Mouse (Mus musculus): ENCODE data around the gene Rin3. TPM values are rescaled to one million over a fixed set of nuclear protein-coding genes. Genes with fewer than 3 reads are reported as not detected.
A peak's percentile ranks its signal among the peaks of the same experiment; 100 is the strongest.

Gene Rin3
- total and polyA plus RNA-seq, 2 experiments from 2014 or later, result 1.9 to 3.3 TPM

GRCm38 (mm10) chr12:102369488-102370235, 86.8 kb downstream of the Rin3 start:
- H3K4me2 ChIP-seq (ENCODE audit: low read depth), result no peak overlapping the region
- H3K9ac ChIP-seq, result no peak overlapping the region
- WGBS, result 81% methylated on average over 22 of the region's 22 CpGs
- no peaks in the 10 kb centered on the region for H3K36me3 ChIP-seq (ENCODE audit: insufficient read depth)
- H3K4me1 ChIP-seq (ENCODE audit: insufficient read depth), result no peaks in the 10 kb centered on the region
- ATAC-seq (no peak), DNase-seq (no peak)
- no peaks in the 10 kb centered on the region for H3K27me3 ChIP-seq (ENCODE audit: insufficient read depth, low read length)
- H3K27ac ChIP-seq (ENCODE audit: low read depth, low read length), result no peak overlapping the region
- TF ChIP-seq CTCF (IDR thresholded peaks at IDR 0.05; ENCODE audit: low read depth), result no peak
- no peaks in the 10 kb centered on the region for H3K9me3 ChIP-seq (ENCODE audit: low read length)
- H3K4me3 ChIP-seq (ENCODE audit: low read depth, low read length), result no peak overlapping the region

GRCm38 (mm10) chr12:102370931-102371500, 88.2 kb downstream of the Rin3 start:
- WGBS, result 92% methylated on average over 4 of the region's 4 CpGs
- H3K9me3 ChIP-seq (ENCODE audit: low read length), result no peaks in the 10 kb centered on the region
- no peaks in the 10 kb centered on the region for H3K27me3 ChIP-seq (ENCODE audit: insufficient read depth, low read length)
- H3K4me1 ChIP-seq (ENCODE audit: insufficient read depth), result no peaks in the 10 kb centered on the region
- no peak for ATAC-seq
- H3K9ac ChIP-seq, result no peak overlapping the region
- no peak overlapping the region for H3K4me2 ChIP-seq (ENCODE audit: low read depth)
- DNase-seq, result no peak
- TF ChIP-seq CTCF (IDR thresholded peaks at IDR 0.05; ENCODE audit: low read depth), result no peak
- H3K36me3 ChIP-seq (ENCODE audit: insufficient read depth), result no peaks in the 10 kb centered on the region
- no peak overlapping the region for H3K27ac ChIP-seq (ENCODE audit: low read depth, low read length)
- no peak overlapping the region for H3K4me3 ChIP-seq (ENCODE audit: low read depth, low read length)

DNA sequence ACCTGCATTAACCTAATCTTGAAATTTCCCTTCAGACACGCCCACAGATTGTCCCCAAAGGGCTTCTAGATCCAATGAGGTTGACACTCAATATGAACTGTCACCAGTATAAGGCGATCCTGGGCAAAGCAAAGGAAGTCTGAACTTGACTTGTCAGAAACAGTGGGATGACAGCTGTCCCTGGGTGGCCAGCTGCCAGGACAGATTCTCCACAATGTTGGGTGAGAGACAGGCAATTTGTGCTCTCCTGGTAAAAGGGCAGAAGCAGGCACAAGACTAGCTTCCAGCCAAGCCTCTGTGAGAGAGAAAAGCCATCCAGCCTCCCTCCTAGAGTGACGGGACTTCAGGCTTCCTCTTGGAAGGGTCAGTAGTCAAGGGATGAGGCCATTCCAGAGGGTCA, 89.5 kb downstream of the Rin3 start:
- no peak for TF ChIP-seq CTCF (IDR thresholded peaks at IDR 0.05; ENCODE audit: low read depth)
- Histone ChIP-seq H3K4me3 (ENCODE audit: low read depth, low read length) (no peak overlapping the region), H3K27ac (ENCODE audit: low read depth, low read length) (no peak overlapping the region), H3K9ac (no peak overlapping the region), H3K27me3 (ENCODE audit: insufficient read depth, low read length) (no peaks in the 10 kb centered on the region), H3K9me3 (ENCODE audit: low read length) (no peaks in the 10 kb centered on the region), H3K4me2 (ENCODE audit: low read depth) (no peak overlapping the region), H3K4me1 (ENCODE audit: insufficient read depth) (no peaks in the 10 kb centered on the region), H3K36me3 (ENCODE audit: insufficient read depth) (no peaks in the 10 kb centered on the region)
- DNase-seq (no peak), ATAC-seq (no peak)
- 72% methylated on average over 3 of the region's 3 CpGs for WGBS

GRCm38 (mm10) chr12:102382180-102382579, 99.3 kb downstream of the Rin3 start:
- Histone ChIP-seq H3K9ac (no peak overlapping the region), H3K36me3 (ENCODE audit: insufficient read depth) (no peaks in the 10 kb centered on the region), H3K27me3 (ENCODE audit: insufficient read depth, low read length) (no peaks in the 10 kb centered on the region), H3K9me3 (ENCODE audit: low read length) (no peaks in the 10 kb centered on the region), H3K27ac (ENCODE audit: low read depth, low read length) (no peak overlapping the region), H3K4me1 (ENCODE audit: insufficient read depth) (no peaks in the 10 kb centered on the region), H3K4me3 (ENCODE audit: low read depth, low read length) (no peak overlapping the region), H3K4me2 (ENCODE audit: low read depth) (no peak overlapping the region)
- TF ChIP-seq CTCF (IDR thresholded peaks at IDR 0.05; ENCODE audit: low read depth), result no peak
- WGBS, result 86% methylated on average over 8 of the region's 8 CpGs
- no peak for ATAC-seq
- DNase-seq, result no peak

GRCm38 (mm10) chr12:102383288-102383687, 100.4 kb downstream of the Rin3 start:
- Histone ChIP-seq H3K4me2 (ENCODE audit: low read depth) (no peak overlapping the region), H3K9me3 (ENCODE audit: low read length) (no peaks in the 10 kb centered on the region), H3K27ac (ENCODE audit: low read depth, low read length) (no peak overlapping the region), H3K4me1 (ENCODE audit: insufficient read depth) (no peaks in the 10 kb centered on the region), H3K4me3 (ENCODE audit: low read depth, low read length) (no peak overlapping the region), H3K9ac (no peak overlapping the region), H3K27me3 (ENCODE audit: insufficient read depth, low read length) (no peaks in the 10 kb centered on the region), H3K36me3 (ENCODE audit: insufficient read depth) (no peaks in the 10 kb centered on the region)
- 89% methylated on average over 9 of the region's 9 CpGs for WGBS
- DNase-seq (no peak), ATAC-seq (no peak)
- TF ChIP-seq CTCF (IDR thresholded peaks at IDR 0.05; ENCODE audit: low read depth), result no peak

DNA sequence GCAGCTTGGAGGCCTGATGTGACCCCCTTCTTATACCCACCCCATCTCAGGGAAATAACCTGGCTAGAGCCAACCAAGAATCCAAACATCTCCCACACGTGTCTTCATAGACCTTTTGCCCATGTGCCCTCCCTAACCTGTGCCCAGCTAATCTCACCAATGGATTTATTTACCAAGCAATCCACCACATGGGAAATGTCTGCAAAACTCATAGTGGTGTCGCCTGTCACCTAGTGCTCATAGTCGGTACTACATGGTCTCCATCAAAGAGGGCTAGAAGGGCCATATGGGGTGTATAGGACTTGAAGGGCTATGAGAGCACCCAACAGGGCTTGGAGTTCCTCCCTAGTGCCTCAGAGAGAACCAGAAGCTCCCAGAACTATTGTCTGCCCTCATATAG, 102.0 kb downstream of the Rin3 start:
- Histone ChIP-seq H3K27ac (ENCODE audit: low read depth, low read length) (no peak overlapping the region), H3K36me3 (ENCODE audit: insufficient read depth) (no peaks in the 10 kb centered on the region), H3K4me3 (ENCODE audit: low read depth, low read length) (no peak overlapping the region), H3K9me3 (ENCODE audit: low read length) (no peaks in the 10 kb centered on the region), H3K4me1 (ENCODE audit: insufficient read depth) (no peaks in the 10 kb centered on the region), H3K9ac (no peak overlapping the region), H3K27me3 (ENCODE audit: insufficient read depth, low read length) (no peaks in the 10 kb centered on the region), H3K4me2 (ENCODE audit: low read depth) (no peak overlapping the region)
- ATAC-seq, result peak; percentile 52
- WGBS, result 29% methylated on average over 3 of the region's 3 CpGs
- TF ChIP-seq CTCF (IDR thresholded peaks at IDR 0.05; ENCODE audit: low read depth), result peak; percentile 97
- peak; percentile 74 for DNase-seq

- H3K4me2 ChIP-seq (ENCODE audit: low read depth), result no peak overlapping the region
- H3K4me1 ChIP-seq (ENCODE audit: insufficient read depth), result no peaks in the 10 kb centered on the region
- no peaks in the 10 kb centered on the region for H3K36me3 ChIP-seq (ENCODE audit: insufficient read depth)
- TF ChIP-seq CTCF (IDR thresholded peaks at IDR 0.05; ENCODE audit: low read depth), result peak; percentile 99
- peak; percentile 92 for DNase-seq
- no peak overlapping the region for H3K9ac ChIP-seq
- no peaks in the 10 kb centered on the region for H3K27me3 ChIP-seq (ENCODE audit: insufficient read depth, low read length)
- ATAC-seq, result peak; percentile 88
- no peak overlapping the region for H3K4me3 ChIP-seq (ENCODE audit: low read depth, low read length)
- no peak overlapping the region for H3K27ac ChIP-seq (ENCODE audit: low read depth, low read length)
- H3K9me3 ChIP-seq (ENCODE audit: low read length), result no peaks in the 10 kb centered on the region
- 51% methylated on average over 16 of the region's 16 CpGs for whole genome bisulfite sequencing
Observed at GRCm38 (mm10) chr12:102387219-102387917, 104.5 kb downstream of the Rin3 start.

Measured in forebrain, postnatal 0 days (tissue).